ENCODE assay signal across 22 mouse cellular contexts in the genomic region with DNA sequence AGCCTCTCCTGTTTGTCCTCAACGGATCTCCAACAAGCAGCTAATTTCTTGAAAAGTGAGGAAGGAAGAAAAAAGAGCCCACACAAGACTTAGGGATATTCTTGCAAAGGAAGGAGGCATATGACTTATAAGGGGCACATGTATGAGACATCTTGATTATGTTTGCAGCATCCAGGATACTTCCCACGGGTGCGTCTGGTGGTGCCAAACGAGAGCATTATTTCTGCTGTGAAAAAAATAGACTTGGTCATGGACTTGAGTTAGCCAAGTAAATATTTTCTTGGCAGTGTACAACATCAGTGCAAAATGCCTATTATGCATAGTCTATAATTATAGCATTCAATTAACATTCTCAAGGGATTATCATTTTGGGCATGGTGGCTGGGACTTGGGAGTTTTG.
A peak's percentile ranks its signal among the peaks of the same experiment; 100 is the strongest.
DNase-seq lines count a peak whose midpoint lies in the region; ATAC-seq lines count a peak whose summit lies in the region.
"Had no signal": no experiment of that assay in that cellular context is flagged by ENCODE, and none has a peak within 500 bp of the region (broad histone marks: within the 10 kb centered on the region; RNA-seq: fewer than 3 reads in every experiment).

No protein-coding gene starts in this region.

- DNase-seq in frontal cortex, postnatal 14 days (ENCODE audit: low spot score in 2 of 2), result no peak
- peak; percentile 27 for DNase-seq in layer of hippocampus, adult 9-10 months (ENCODE audit: low spot score)
- no peak for DNase-seq in layer of hippocampus, adult 11-12 months (ENCODE audit: low spot score)
- peak; percentile 15 for DNase-seq in right cerebral cortex, adult 18-20 months
- no peak for DNase-seq in right cerebral cortex, postnatal 36 days (ENCODE audit: low spot score in 2 of 2)
- peak; percentile 40 for DNase-seq in brain, adult 2 months (ENCODE audit: low read depth, low spot score)
- DNase-seq: adrenal gland, adult 8-10 months; adrenal gland, postnatal 14 days; adrenal gland, postnatal 36 days; B cell, adult 2 months; cerebellum, adult 11 months; cerebellum, adult 18-20 months; cerebellum, adult 8-10 months; cerebellum, adult 9-11 months; cerebellum, postnatal 14 days; cerebellum, postnatal 36 days; embryo, embryonic 11 days had no signal

- peak; percentile 59 for ATAC-seq in frontal cortex, adult (ENCODE audit: low TSS enrichment)
- ATAC-seq: activated CD4-positive, CD25-positive, alpha-beta regulatory T cell, adult 4 months; CD4-positive, CD25-positive, alpha-beta regulatory T cell, adult 4 months; forebrain, embryonic 14.5 days; Patski had no signal

Comparison
In these comparisons a context has a peak if more than half of its experiments do, and no peak if none do; other contexts are left out.
1. DNase-seq: peak in layer of hippocampus, adult 9-10 months (single experiment), right cerebral cortex, adult 18-20 months (single experiment) and brain, adult 2 months (single experiment); none in frontal cortex, postnatal 14 days (0 of 2), layer of hippocampus, adult 11-12 months (single experiment) and right cerebral cortex, postnatal 36 days (0 of 2).